Comparison of ENCODE assay signal across 8 mouse cellular contexts in genomic region chr17:71184356-71185111, GRCm38 (mm10). TPM values are rescaled to one million over a fixed set of nuclear protein-coding genes. Genes with fewer than 3 reads are reported as not detected.
DNase-seq lines count a peak whose midpoint lies in the region; ATAC-seq and TF ChIP-seq lines count a peak whose summit lies in the region.

No protein-coding gene starts in this region.

- ATAC-seq in lung, embryonic 16.5 days (ENCODE audit: low read depth), result no peak
- no peak for ATAC-seq in frontal cortex, adult (ENCODE audit: low TSS enrichment)

- peak overlapping the region; percentile 22; the same call in 1 of the 2 replicates for H3K9ac ChIP-seq in ES-E14 (ENCODE audit: insufficient read depth, low read depth, low read length, poor library complexity, severe bottlenecking)
- peak overlapping the region; percentile 94 for H3K9ac ChIP-seq in lung, embryonic 16.5 days (ENCODE audit: low read length)

- H3K27ac ChIP-seq in ES-E14 (ENCODE audit: insufficient read depth, low read depth, low read length, poor library complexity, severe bottlenecking), result no peak overlapping the region
- peak overlapping the region; percentile 98 for H3K27ac ChIP-seq in forebrain, embryonic 10.5 days
- H3K27ac ChIP-seq in lung, embryonic 16.5 days (ENCODE audit: low read length), result peak overlapping the region; percentile 88

- DNase-seq in cerebellum, postnatal 14 days, result peak; percentile 17 to 18
- no peak for DNase-seq in cerebellum, adult 9-11 months
- no peak for DNase-seq in ES-E14 (ENCODE audit: low read depth, low spot score)
- peak; percentile 32 for DNase-seq in forebrain, embryonic 10.5 days (ENCODE audit: extremely low spot score, low spot score)
- DNase-seq in kidney, adult 11 months, result peak; percentile 61
- peak; percentile 50 for DNase-seq in retina, embryonic 14.5 days (ENCODE audit: low spot score)

- WGBS in forebrain, embryonic 10.5 days, result 14% methylated on average over 22 of the region's 22 CpGs
- 11% methylated on average over 22 of the region's 22 CpGs for WGBS in lung, embryonic 16.5 days

- H3K9me3 ChIP-seq in ES-E14 (ENCODE audit: control insufficient read depth, insufficient read depth, low read depth, low read length), result no peaks in the 10 kb centered on the region
- no peaks in the 10 kb centered on the region for H3K9me3 ChIP-seq in forebrain, embryonic 10.5 days
- H3K9me3 ChIP-seq in lung, embryonic 16.5 days (ENCODE audit: control insufficient read depth, low read length), result no peaks in the 10 kb centered on the region

- peak overlapping the region; percentile 75 to 80 for H3K4me3 ChIP-seq in ES-E14 (ENCODE audit: insufficient read depth in 1 of 2, low read depth in 1 of 2, low read length in 2 of 2, poor library complexity in 1 of 2, severe bottlenecking in 1 of 2)
- H3K4me3 ChIP-seq in forebrain, embryonic 10.5 days, result peak overlapping the region; percentile 86
- H3K4me3 ChIP-seq in lung, embryonic 16.5 days (ENCODE audit: low read length), result peak overlapping the region; percentile 88

- peaks cover 19% of the 10 kb centered on the region for H3K27me3 ChIP-seq in forebrain, embryonic 10.5 days (ENCODE audit: poor library complexity, severe bottlenecking)
- no peaks in the 10 kb centered on the region for H3K27me3 ChIP-seq in lung, embryonic 16.5 days (ENCODE audit: control insufficient read depth, insufficient read depth, low read depth, low read length)

- in situ Hi-C loops in ES-E14 (cut with MboI; ENCODE audit: low sequenced_read_pairs in 2 of 2, unreplicated experiment in 2 of 2), result no loop called here

- peak overlapping the region; percentile 93 for H3K4me2 ChIP-seq in lung, embryonic 16.5 days (ENCODE audit: low read depth, low read length)

- H3K36me3 ChIP-seq in ES-E14 (ENCODE audit: control insufficient read depth, insufficient read depth, low read length, poor library complexity, severe bottlenecking), result no peaks in the 10 kb centered on the region
- H3K36me3 ChIP-seq in forebrain, embryonic 10.5 days (replicated peaks), result 0 out of 2 replicates have a peak, but pooled peaks cover 7% of the 10 kb centered on the region
- no peaks in the 10 kb centered on the region for H3K36me3 ChIP-seq in lung, embryonic 16.5 days (ENCODE audit: control insufficient read depth, insufficient read depth, low read length)

- H3K4me1 ChIP-seq in ES-E14 (ENCODE audit: control insufficient read depth in 2 of 2, insufficient read depth in 2 of 2, low read length in 2 of 2, poor library complexity in 1 of 2), result 0 out of 4 replicates have a peak, but pooled peaks cover 0 to 4% of the 10 kb centered on the region in 2 experiments
- H3K4me1 ChIP-seq in forebrain, embryonic 10.5 days, result peaks cover 36% of the 10 kb centered on the region
- H3K4me1 ChIP-seq in lung, embryonic 16.5 days (replicated peaks; ENCODE audit: control insufficient read depth, insufficient read depth, low read length), result peaks cover 21% of the 10 kb centered on the region

TF ChIP-seq in ES-E14, 5 proteins besides CTCF, POLR2A, EP300 and RAD21:
- TF ChIP-seq HCFC1 (IDR thresholded peaks at IDR 0.05; ENCODE audit: borderline replicate concordance, insufficient read depth, low read length), result no peak
- no peak for TF ChIP-seq MAFK (IDR thresholded peaks at IDR 0.05; ENCODE audit: insufficient read depth, low read depth, low read length)

RNA-seq across cellular contexts. Expression of gene Lpin2, which starts 2.2 kb away (rescaled TPM):
- total RNA-seq in ES-E14 (2012; rRNA removed), result 11.3 and 12.6 TPM in 2 replicates
- 47.6 and 48.0 TPM in 2 replicates for polyA plus RNA-seq in forebrain, embryonic 10.5 days (2016; fragmentation: Nextera tagmentation; extraction: Ambion mirVana)
- 30.8 and 31.6 TPM in 2 replicates for polyA plus RNA-seq in lung, embryonic 16.5 days (2015; fragmentation: Nextera tagmentation; extraction: Ambion mirVana)

Comparison
In these comparisons a context has a peak if more than half of its experiments do, and no peak if none do; other contexts are left out.
1. DNase-seq: peak in cerebellum, postnatal 14 days (2 of 2), forebrain, embryonic 10.5 days (single experiment), kidney, adult 11 months (single experiment) and retina, embryonic 14.5 days (single experiment); none in cerebellum, adult 9-11 months (single experiment) and ES-E14 (single experiment).
2. Peak in every context shown above with its lines, with median percentiles within 50 percentile points of each other: H3K4me3 ChIP-seq.